Mouse (Mus musculus): ENCODE measurements around the gene Mctp1. TPM values are rescaled to one million over a fixed set of nuclear protein-coding genes. Genes with fewer than 3 reads are reported as not detected.
"Not testable (repeated sequence)": the region's sequence is repeated elsewhere in the genome, so short reads cannot be mapped to it uniquely, and the experiment has no call there.

Gene Mctp1
- polyA plus RNA-seq, 1 experiment from 2014 or later = 1.1 TPM

DNA sequence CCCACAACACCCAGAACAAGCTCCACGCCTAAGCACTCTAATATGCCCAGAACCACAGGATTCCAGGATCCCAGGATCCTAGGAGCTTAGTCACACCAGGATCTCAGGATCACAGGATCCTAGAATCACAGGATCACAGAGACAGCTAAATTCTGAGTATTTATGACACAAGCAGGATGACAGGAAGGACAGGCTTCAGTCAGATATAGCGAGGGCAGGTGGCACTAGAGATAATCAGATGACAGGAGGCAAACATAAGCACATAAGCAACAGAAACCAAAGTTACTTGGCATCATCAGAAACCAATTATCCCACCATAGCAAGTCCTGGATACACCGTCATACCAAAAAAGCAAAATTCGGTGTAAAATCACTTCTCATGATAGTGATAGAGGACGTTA lies 37.8 kb downstream of the Mctp1 start:
- no peaks in the 10 kb centered on the region for H3K36me3 ChIP-seq
- ATAC-seq (ENCODE audit: low read depth) = no peak
- 90% methylated on average over 5 of the region's 5 CpGs for WGBS
- no peaks in the 10 kb centered on the region for H3K27me3 ChIP-seq
- H3K4me3 ChIP-seq = no peak overlapping the region
- H3K27ac ChIP-seq (replicated peaks) = no peak overlapping the region
- H3K9ac ChIP-seq = no peak overlapping the region
- no peaks in the 10 kb centered on the region for H3K9me3 ChIP-seq
- H3K4me1 ChIP-seq (replicated peaks) = no peaks in the 10 kb centered on the region
- H3K4me2 ChIP-seq = no peak overlapping the region

DNA sequence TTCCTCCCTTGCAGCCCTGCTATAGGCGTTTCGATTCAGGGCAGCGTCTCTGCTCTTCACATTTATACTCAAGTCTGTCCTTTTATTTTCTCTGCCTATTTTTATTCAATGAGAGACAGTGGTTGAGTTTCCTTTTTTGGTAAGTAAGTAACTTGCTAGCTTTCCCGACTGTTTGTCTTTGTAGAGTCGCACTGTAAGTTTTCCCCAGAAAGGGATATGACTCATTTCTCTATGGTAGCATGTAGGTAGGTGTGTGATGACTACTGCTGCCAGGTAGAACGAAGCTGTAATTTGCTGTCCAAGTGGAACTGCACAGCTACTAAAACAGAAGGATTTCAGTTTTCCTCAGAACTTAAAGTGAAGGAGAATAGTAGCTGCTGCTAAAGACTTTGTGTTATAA lies 45.1 kb downstream of the Mctp1 start:
- no peak for ATAC-seq (ENCODE audit: low read depth)
- H3K9me3 ChIP-seq = no peaks in the 10 kb centered on the region
- 85% methylated on average over 6 of the region's 6 CpGs for WGBS
- H3K36me3 ChIP-seq = no peaks in the 10 kb centered on the region
- H3K4me1 ChIP-seq (replicated peaks) = no peaks in the 10 kb centered on the region
- no peak overlapping the region for H3K4me3 ChIP-seq
- no peak overlapping the region for H3K27ac ChIP-seq (replicated peaks)
- no peaks in the 10 kb centered on the region for H3K27me3 ChIP-seq
- no peak overlapping the region for H3K9ac ChIP-seq
- no peak overlapping the region for H3K4me2 ChIP-seq

DNA sequence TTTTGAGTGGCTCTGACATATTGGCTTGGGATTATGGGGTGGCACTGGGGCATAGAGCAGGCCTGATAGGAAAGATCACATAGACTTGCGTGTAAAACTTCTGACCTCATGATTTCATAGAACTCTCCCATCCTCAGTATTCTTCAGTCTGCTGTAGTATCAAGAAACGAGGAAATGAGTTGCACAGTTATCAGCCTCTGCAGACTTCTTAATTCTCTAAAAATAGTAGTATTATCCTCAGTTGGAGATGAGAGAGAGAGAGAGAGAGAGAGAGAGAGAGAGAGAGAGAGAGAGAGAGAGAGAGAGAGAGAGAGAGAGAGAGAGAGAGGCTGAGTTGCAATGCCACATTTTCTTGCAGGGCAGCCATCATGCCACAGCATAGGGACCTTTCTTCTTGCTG lies 45.6 kb downstream of the Mctp1 start:
- no peak for ATAC-seq (ENCODE audit: low read depth)
- no peaks in the 10 kb centered on the region for H3K36me3 ChIP-seq
- H3K27ac ChIP-seq (replicated peaks) = no peak overlapping the region
- H3K9me3 ChIP-seq = no peaks in the 10 kb centered on the region
- H3K4me3 ChIP-seq = no peak overlapping the region
- H3K4me1 ChIP-seq (replicated peaks) = no peaks in the 10 kb centered on the region
- H3K9ac ChIP-seq = no peak overlapping the region
- no peaks in the 10 kb centered on the region for H3K27me3 ChIP-seq
- H3K4me2 ChIP-seq = no peak overlapping the region
- 92% methylated on average over 2 of the region's 2 CpGs for WGBS

DNA sequence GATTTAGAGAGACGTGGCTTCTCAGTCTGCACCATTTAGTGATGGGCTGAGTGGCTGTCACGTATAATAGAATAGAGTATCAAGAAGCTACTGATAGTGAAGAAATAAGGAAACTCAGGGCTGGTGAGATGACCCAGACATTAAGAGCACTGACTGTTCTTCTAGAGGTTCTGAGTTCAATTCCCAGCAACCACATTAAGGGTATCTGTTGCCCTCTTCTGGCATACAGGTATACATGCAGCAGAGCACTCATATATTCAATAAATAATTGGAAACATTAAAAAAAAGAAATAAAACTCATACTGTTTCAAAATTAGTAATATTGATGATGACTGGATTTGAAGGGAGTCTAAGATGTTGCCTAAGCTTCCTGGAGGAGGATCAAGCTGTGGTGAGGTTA lies 47.6 kb downstream of the Mctp1 start:
- H3K27me3 ChIP-seq = no peaks in the 10 kb centered on the region
- H3K4me2 ChIP-seq = no peak overlapping the region
- WGBS = 79% methylated on average over 2 of the region's 2 CpGs
- H3K4me3 ChIP-seq = no peak overlapping the region
- H3K9me3 ChIP-seq = no peaks in the 10 kb centered on the region
- no peaks in the 10 kb centered on the region for H3K4me1 ChIP-seq (replicated peaks)
- ATAC-seq (ENCODE audit: low read depth) = no peak
- no peak overlapping the region for H3K27ac ChIP-seq (replicated peaks)
- H3K36me3 ChIP-seq = no peaks in the 10 kb centered on the region
- no peak overlapping the region for H3K9ac ChIP-seq

DNA sequence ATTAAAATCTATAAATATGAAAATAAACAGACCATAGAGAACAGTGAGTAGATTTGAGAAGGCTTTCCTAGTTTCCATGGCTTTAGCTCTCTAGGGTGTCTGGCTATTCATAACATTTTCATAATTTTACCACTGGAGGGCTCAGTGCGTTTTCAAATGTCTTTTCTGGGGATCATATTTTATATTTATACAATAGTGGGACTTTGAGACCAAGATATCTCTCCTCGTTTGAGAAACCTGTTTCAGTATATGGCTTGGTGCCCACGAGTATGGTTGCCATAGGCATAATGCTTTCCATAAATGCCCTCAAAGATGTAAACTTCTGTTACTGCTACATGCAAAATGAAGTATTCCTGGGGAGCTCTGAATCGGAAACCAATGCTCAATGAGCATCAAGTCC lies 49.1 kb downstream of the Mctp1 start:
- no peak overlapping the region for H3K27ac ChIP-seq (replicated peaks)
- H3K4me2 ChIP-seq = no peak overlapping the region
- no peaks in the 10 kb centered on the region for H3K27me3 ChIP-seq
- H3K9me3 ChIP-seq = no peaks in the 10 kb centered on the region
- no peaks in the 10 kb centered on the region for H3K4me1 ChIP-seq (replicated peaks)
- no peak for ATAC-seq (ENCODE audit: low read depth)
- 85% methylated on average over 4 of the region's 4 CpGs for WGBS
- no peak overlapping the region for H3K9ac ChIP-seq
- no peaks in the 10 kb centered on the region for H3K36me3 ChIP-seq
- no peak overlapping the region for H3K4me3 ChIP-seq

DNA sequence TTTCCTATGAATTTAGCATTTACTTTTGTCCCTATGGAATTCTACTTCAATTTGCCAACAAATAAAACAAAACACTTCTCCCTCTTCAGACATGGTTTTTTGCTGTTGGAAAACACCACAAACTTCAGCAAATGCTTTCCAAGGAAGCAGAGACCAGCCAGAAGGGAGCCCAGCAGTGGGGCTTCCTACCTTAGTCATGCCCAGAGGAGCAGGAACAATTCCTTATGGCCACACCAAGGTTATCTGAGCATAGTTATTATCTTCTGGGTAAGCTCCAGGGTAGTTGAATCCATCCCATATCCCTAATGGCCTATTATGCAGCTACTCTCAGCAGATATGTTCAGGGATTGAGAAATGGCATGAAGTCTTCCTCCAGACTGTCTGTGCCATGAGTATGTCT lies 52.1 kb downstream of the Mctp1 start:
- Histone ChIP-seq H3K9ac (no peak overlapping the region), H3K9me3 (no peaks in the 10 kb centered on the region), H3K27ac (replicated peaks) (no peak overlapping the region), H3K27me3 (no peaks in the 10 kb centered on the region), H3K36me3 (no peaks in the 10 kb centered on the region), H3K4me2 (no peak overlapping the region), H3K4me3 (no peak overlapping the region), H3K4me1 (replicated peaks) (no peaks in the 10 kb centered on the region)
- ATAC-seq (ENCODE audit: low read depth) = no peak

DNA sequence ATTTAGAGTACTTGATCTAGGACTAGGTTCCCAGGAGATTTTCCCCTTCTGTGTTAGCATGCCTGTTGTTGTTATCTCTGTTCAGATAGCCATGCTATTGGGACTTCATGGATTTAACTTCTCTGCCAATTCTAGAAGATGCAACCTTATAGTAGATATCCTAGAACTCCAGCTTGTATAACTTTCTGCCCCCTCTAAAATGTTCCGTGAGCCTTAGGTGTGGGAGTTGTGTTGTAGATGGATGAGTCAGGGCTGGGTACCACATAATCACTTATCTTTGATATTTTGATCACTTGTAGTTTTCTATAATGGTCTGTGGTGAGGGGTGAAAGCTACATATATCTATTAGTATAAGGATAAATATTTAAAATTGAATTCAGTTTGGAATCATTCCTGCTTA lies 54.4 kb downstream of the Mctp1 start:
- Histone ChIP-seq H3K4me3 (no peak overlapping the region), H3K9me3 (no peaks in the 10 kb centered on the region), H3K27ac (replicated peaks) (no peak overlapping the region), H3K4me1 (replicated peaks) (no peaks in the 10 kb centered on the region), H3K4me2 (no peak overlapping the region), H3K9ac (no peak overlapping the region), H3K27me3 (no peaks in the 10 kb centered on the region), H3K36me3 (no peaks in the 10 kb centered on the region)
- ATAC-seq (ENCODE audit: low read depth) = no peak
- WGBS = 95% methylated on average over 1 of the region's 1 CpGs

DNA sequence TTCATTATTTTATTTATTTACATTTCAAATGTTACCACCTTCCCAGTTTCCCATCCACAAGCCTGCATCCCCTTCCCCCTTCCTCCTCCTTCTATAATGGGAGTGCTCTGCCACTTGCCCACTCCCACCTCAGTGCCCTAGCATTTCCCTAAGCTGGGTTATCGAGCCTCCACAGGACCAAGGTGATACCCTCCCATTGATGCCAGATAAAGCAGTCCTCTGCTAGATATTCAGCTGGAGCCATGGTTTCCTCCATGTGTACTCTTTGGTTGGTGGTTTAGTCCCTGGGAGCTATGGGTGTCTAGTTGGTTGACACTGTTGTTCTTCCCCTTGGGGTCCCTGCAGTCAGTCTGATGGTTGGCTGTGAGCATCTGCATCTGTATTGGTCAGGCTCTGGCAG lies 61.7 kb downstream of the Mctp1 start:
- ATAC-seq (ENCODE audit: low read depth) = no peak
- no peaks in the 10 kb centered on the region for H3K27me3 ChIP-seq
- no peaks in the 10 kb centered on the region for H3K4me1 ChIP-seq (replicated peaks)
- no peaks in the 10 kb centered on the region for H3K9me3 ChIP-seq
- H3K4me3 ChIP-seq = no peak overlapping the region
- H3K9ac ChIP-seq = no peak overlapping the region
- no peaks in the 10 kb centered on the region for H3K36me3 ChIP-seq
- H3K27ac ChIP-seq (replicated peaks) = no peak overlapping the region
- WGBS = 73% methylated on average over 1 of the region's 1 CpGs
- H3K4me2 ChIP-seq = no peak overlapping the region

DNA sequence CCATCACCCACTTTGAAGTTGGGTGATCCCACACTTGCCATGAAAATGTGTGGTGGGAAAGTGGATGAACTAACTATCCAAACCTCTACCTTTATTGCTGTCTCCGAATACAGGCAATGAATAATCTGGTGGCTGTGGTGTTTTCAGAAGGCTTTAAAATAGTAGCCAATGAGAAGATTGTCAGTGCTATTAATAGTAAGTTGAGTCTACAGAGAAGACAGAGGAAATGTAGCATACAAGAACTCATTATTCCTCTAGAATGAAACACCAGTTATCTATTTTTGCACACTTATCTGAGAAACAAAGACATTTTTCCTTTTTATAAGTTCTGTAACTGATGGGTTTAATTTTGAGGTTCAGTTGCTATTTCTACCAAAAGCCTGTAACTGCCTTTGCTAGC lies 63.2 kb downstream of the Mctp1 start:
- Histone ChIP-seq H3K9me3 (no peaks in the 10 kb centered on the region), H3K27me3 (no peaks in the 10 kb centered on the region), H3K27ac (replicated peaks) (no peak overlapping the region), H3K4me3 (no peak overlapping the region), H3K9ac (no peak overlapping the region), H3K36me3 (no peaks in the 10 kb centered on the region), H3K4me2 (no peak overlapping the region), H3K4me1 (replicated peaks) (no peaks in the 10 kb centered on the region)
- 82% methylated on average over 1 of the region's 1 CpGs for WGBS
- ATAC-seq (ENCODE audit: low read depth) = no peak

DNA sequence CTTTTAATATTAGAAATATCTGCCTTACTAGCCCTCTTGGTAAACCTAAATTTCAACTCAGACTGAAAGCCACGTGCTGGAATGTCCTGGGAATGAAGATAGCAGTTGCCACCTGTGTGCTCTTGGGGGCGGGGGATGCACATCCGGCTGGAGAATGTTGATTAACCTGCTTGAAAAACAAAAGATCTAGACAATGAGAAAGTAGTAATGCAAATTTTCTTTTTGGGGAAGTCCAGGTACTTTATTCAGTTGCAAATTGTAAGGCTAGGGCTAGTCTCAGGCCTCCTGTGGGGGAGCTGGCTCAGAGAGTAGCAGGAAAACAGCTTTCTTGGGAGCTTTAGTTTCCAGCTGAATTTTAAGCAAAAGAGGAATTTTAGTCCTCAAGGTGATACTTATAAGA lies 67.2 kb downstream of the Mctp1 start:
- WGBS = 72% methylated on average over 3 of the region's 3 CpGs
- H3K27ac ChIP-seq (replicated peaks); H3K4me1 ChIP-seq (replicated peaks); H3K9ac ChIP-seq; ATAC-seq (ENCODE audit: low read depth); H3K36me3 ChIP-seq; H3K4me2 ChIP-seq; H3K9me3 ChIP-seq; H3K27me3 ChIP-seq; H3K4me3 ChIP-seq: not testable (repeated sequence)

DNA sequence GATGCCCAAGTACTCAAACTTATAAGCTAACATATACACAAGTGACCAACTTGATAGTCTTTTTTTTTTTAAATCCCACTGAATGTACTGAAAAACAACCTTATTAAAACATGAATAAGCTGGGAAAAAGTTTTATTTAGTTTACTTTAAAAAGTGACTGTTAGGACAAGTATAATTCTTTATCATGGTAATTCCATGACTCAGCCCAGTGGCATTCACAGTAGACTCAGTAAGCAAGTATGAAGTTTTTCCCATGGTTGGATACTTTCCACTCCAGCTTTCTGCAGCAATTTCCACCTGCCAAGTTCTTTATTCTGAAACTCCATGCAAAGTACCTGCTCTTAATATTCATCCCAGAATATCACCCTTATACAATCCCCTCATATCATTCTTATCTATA lies 97.3 kb downstream of the Mctp1 start:
- H3K9ac ChIP-seq = no peak overlapping the region
- H3K27me3 ChIP-seq = no peaks in the 10 kb centered on the region
- H3K4me2 ChIP-seq = no peak overlapping the region
- no peaks in the 10 kb centered on the region for H3K9me3 ChIP-seq
- 0 out of 2 replicates have a peak, but pooled peaks cover 4% of the 10 kb centered on the region for H3K4me1 ChIP-seq (replicated peaks)
- no peak overlapping the region for H3K27ac ChIP-seq (replicated peaks)
- H3K36me3 ChIP-seq = no peaks in the 10 kb centered on the region
- ATAC-seq (ENCODE audit: low read depth) = no peak
- no peak overlapping the region for H3K4me3 ChIP-seq

DNA sequence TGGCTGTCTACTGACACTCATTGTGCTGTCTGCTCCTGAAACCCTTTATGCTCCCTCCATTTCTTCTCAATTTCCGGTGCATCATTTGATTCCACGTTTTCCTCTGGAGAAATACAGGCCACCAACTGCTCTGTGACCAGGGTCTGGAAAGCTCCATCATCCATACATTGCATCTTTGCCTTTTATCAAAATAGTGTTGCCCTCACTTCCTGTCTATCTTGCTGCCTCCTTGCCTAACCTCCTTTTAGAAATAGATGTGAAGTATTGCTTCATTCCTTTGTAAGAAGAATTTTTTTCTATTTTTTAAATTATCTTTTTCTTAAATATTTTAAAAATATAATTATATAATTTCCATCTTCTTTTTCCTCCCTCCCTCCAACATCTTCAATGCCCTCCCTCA lies 98.7 kb downstream of the Mctp1 start:
- Histone ChIP-seq H3K9ac (no peak overlapping the region), H3K4me1 (replicated peaks) (0 out of 2 replicates have a peak, but pooled peaks cover 4% of the 10 kb centered on the region), H3K27ac (replicated peaks) (no peak overlapping the region), H3K27me3 (no peaks in the 10 kb centered on the region), H3K4me3 (no peak overlapping the region), H3K36me3 (no peaks in the 10 kb centered on the region), H3K9me3 (no peaks in the 10 kb centered on the region), H3K4me2 (no peak overlapping the region)
- no peak for ATAC-seq (ENCODE audit: low read depth)
- 79% methylated on average over 2 of the region's 2 CpGs for WGBS

DNA sequence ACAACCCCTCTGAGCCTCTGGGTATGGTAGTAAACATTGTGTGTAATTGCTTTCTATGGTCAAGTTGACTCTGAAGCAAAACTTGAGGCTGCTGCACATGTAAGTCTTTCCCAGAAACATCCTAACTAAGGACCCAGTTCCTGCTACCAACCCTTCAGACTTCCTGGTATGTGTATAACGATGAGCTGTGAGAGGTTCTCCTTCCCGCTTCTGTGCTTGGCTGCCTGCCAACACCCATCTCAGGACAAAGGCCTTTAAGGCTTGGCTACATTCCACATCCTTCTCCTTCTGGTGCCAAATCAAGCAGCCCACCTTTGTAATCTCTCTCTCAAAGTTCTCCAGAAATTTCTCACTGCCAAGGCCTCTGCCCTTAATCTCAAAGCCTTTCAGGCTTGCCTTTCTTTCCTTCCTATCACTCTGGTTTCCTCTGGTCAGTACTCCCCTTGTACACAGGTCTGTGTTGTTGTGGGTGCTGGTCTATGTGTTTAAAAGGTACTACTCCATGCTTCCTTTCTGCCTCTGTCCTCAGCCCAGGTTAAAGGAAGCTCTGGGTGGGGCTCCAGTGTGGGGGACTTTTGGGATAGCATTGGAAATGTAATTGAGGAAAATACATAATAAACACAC lies 99.9 kb downstream of the Mctp1 start:
- Histone ChIP-seq H3K9me3 (no peaks in the 10 kb centered on the region), H3K4me3 (no peak overlapping the region), H3K4me1 (replicated peaks) (0 out of 2 replicates have a peak, but pooled peaks cover 4% of the 10 kb centered on the region), H3K27ac (replicated peaks) (no peak overlapping the region), H3K9ac (no peak overlapping the region), H3K4me2 (no peak overlapping the region), H3K36me3 (no peaks in the 10 kb centered on the region), H3K27me3 (no peaks in the 10 kb centered on the region)
- whole genome bisulfite sequencing = 25% methylated on average over 2 of the region's 2 CpGs
- 0 out of 2 replicates have a peak, but pooled peaks have one; percentile 56 for ATAC-seq (ENCODE audit: low read depth)
